Mouse (Mus musculus): ENCODE measurements around the gene Tmem41b.

DNA sequence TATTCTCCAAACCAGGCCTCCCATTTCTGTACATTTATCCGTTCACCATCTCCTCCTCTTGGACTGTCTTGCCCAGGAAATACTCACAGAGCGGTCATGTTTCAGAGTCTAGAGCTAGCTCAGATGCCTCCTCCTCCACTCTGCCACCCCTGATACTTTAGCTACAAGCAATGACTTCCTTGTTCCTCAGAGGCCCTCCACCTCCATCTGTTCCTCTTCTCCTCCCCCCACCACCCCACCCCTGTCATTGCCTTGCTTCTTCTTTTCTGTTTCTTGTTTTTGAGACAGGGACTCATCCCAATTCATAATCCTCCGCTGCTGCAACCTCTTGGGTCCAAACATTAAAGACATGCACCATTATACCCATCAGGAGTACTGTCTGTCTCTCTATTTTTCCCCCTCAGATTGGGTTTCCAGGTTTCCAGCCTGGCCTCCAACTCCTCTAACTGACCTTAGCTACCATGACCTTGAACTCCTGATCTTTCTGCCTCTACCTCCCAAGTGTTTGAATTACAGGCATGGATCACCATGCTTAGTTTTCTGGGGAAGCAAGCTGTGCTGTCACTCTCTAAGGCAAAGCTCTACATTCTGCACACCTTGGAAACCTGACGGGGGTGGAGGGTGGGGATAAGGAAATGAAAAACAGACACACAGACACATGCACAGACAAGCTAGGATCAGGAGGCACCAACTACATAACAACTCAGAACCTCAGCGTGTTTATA lies 19.9 kb upstream of the Tmem41b start:
- no peak for TF ChIP-seq POLR2A (IDR thresholded peaks at IDR 0.05; ENCODE audit: control insufficient read depth, extremely low read depth, insufficient read depth, low read length, poor library complexity)
- TF ChIP-seq CTCF (IDR thresholded peaks at IDR 0.05; ENCODE audit: borderline replicate concordance, control insufficient read depth, extremely low read depth, insufficient read depth, low read length, poor library complexity), result no peak
